Mouse (Mus musculus) lung, postnatal 14 days (tissue): Measurements from ENCODE around the gene Mamld1.

Experiments used
- DNase-seq: peaks from one replicate; pipeline ENCODE4 v3.0.0; 2021

The Mamld1 gene

DNA sequence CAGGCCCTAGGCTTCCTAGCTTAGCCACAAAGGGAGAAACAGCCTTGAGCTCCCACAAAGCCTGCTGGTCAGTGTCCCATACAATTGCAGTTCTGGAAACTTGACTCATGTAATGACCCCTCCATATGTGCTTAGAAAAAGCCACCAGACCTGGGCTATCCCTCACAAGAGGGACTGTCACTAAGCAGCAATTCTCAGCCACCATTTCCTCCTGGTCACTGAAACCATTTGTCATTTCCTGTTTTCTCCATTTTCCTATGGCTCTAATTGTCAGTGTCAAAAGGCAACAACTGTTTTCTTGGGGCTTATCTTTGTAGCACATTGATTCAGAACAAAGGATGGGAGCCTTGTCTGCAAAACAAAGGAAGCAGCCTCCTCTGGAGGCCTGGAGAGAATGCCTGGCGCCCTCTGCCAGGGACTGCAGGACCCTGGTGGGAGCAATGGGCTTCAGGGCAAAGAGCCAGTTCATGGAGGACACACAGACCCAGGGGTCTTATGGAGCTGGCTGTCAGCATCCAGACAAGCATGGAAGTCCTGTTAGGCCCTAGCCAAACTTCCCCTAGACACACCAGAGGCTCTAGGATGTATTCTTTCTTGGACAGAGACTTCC is 99.5 kb downstream of the Mamld1 start:
- peak; percentile 8 for DNase-seq

GRCm38 (mm10) chrX:71150551-71151001 is 100.5 kb downstream of the Mamld1 start:
- DNase-seq: peak; percentile 55

DNA sequence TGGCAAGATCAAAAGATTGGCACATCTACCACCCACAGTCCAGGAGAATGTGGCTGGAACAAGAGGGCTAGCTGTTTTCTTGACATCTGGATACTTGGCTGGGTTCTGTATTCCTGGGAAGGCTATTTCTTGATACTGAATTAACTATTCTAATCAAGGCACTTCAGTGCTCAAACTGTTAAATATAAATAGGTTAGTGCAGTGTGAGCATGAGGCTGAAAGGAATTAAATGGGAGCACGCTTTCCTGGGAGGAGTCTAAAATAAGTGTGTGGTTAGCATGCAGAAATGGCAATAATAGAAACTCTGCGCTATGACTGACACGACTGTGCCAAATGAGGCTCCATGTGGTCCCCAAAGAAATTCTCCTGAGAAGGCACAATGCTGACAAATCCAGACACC is 131.5 kb downstream of the Mamld1 start:
- no peak for DNase-seq

DNA sequence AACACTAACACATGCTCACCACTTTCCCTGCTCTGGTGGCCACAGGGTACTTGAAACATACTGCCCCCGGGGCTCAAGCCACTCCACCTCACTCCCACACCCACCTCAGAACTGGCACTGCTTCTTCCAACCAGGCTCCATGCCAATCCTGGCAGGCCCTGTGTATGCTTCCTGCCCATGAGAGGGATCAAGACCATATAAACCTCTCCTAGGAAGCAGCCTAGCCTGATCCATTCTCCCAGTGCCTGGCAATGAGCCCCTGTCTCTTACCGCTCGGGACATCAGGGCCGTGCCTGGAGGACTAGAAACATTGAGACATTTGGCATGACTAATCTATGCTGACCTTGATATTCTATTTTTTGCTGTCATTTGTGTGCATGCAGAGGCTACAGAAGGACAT is 133.6 kb downstream of the Mamld1 start:
- peak; percentile 7 for DNase-seq

- no peak for DNase-seq
Measured at GRCm38 (mm10) chrX:71186396-71186795, 136.3 kb downstream of the Mamld1 start.

- no peak for DNase-seq
Measured at GRCm38 (mm10) chrX:71204776-71205175, 154.7 kb downstream of the Mamld1 start.
